Mouse (Mus musculus) myocyte (in vitro differentiated cells): Measurements from ENCODE around the gene Timm29.

ENCODE experiments used
- CEBPB ChIP-seq: IDR thresholded peaks from 2 replicates; pipeline ENCODE4 v1.6.1; 2011; ENCODE audit warnings: mild to moderate bottlenecking, moderate library complexity; ENCODE audit not compliant: poor library complexity, insufficient read depth, severe bottlenecking
- E2F4 ChIP-seq: IDR thresholded peaks from one replicate; pipeline ENCODE4 v1.6.1; 2011; ENCODE audit warnings: mild to moderate bottlenecking, control low read depth, moderate library complexity; ENCODE audit not compliant: insufficient read depth
- MAX ChIP-seq: IDR thresholded peaks from one replicate; pipeline ENCODE4 v1.6.1; 2011; ENCODE audit warnings: low read depth, mild to moderate bottlenecking, control low read depth
- MYOD1 ChIP-seq, 3 experiments: IDR thresholded peaks; one replicate each; pipeline ENCODE4 v1.6.1; 2011; ENCODE audit warnings: control low read depth in 2 of 3, low read depth in 2 of 3, mild to moderate bottlenecking in 2 of 3, moderate library complexity in 1 of 3; ENCODE audit not compliant: insufficient read length in 2 of 3, control insufficient read depth in 1 of 3
- POLR2A ChIP-seq: IDR thresholded peaks from one replicate; pipeline ENCODE4 v1.6.1; 2011; ENCODE audit warnings: low read depth, mild to moderate bottlenecking, control low read depth, moderate library complexity; ENCODE audit not compliant: insufficient read length
- POLR2AphosphoS2 ChIP-seq: IDR thresholded peaks from one replicate; pipeline ENCODE4 v1.6.1; 2011; ENCODE audit warnings: low read depth, control low read depth; ENCODE audit not compliant: insufficient read length
- REST ChIP-seq: IDR thresholded peaks from one replicate; pipeline ENCODE4 v1.6.1; 2011; ENCODE audit warnings: mild to moderate bottlenecking, control low read depth, moderate library complexity; ENCODE audit not compliant: insufficient read depth, insufficient read length
- TCF12 ChIP-seq: IDR thresholded peaks from one replicate; pipeline ENCODE4 v1.6.1; 2011; ENCODE audit warnings: mild to moderate bottlenecking, control low read depth; ENCODE audit not compliant: poor library complexity, insufficient read depth, severe bottlenecking
- TCF3 ChIP-seq: IDR thresholded peaks from one replicate; pipeline ENCODE4 v1.6.1; 2011; ENCODE audit warnings: low read depth, control low read depth; ENCODE audit not compliant: insufficient read length
- USF1 ChIP-seq: IDR thresholded peaks from one replicate; pipeline ENCODE4 v1.6.1; 2011; ENCODE audit warnings: low read depth, mild to moderate bottlenecking, control low read depth, moderate library complexity

- TF ChIP-seq TCF3 = no peak
- no peak for TF ChIP-seq POLR2A
- TF ChIP-seq USF1 = no peak
- TF ChIP-seq MAX = no peak
- TF ChIP-seq POLR2AphosphoS2 = no peak
- TF ChIP-seq CEBPB = no peak
- TF ChIP-seq MYOD1 (IDR thresholded peaks at IDR 0.05; ENCODE audit: control insufficient read depth in 1 of 3, insufficient read length in 2 of 3, low read depth in 2 of 3) = no peak
- TF ChIP-seq TCF12 = no peak
- TF ChIP-seq REST = no peak
- no peak for TF ChIP-seq E2F4
Measured at GRCm38 (mm10) chr9:21594838-21595237, 2.3 kb downstream of the Timm29 start.
